Mouse (Mus musculus) 3T3-L1 (cell line): Measurements from ENCODE around the gene Vcpkmt.
"Not testable (repeated sequence)": the region's sequence is repeated elsewhere in the genome, so short reads cannot be mapped to it uniquely, and the experiment has no call there.

Experiments used
- DNase-seq: peaks from one replicate; pipeline ENCODE4 v3.0.0-alpha.2; 2015; ENCODE audit warnings: low read depth, low spot score

Vcpkmt gene

DNA sequence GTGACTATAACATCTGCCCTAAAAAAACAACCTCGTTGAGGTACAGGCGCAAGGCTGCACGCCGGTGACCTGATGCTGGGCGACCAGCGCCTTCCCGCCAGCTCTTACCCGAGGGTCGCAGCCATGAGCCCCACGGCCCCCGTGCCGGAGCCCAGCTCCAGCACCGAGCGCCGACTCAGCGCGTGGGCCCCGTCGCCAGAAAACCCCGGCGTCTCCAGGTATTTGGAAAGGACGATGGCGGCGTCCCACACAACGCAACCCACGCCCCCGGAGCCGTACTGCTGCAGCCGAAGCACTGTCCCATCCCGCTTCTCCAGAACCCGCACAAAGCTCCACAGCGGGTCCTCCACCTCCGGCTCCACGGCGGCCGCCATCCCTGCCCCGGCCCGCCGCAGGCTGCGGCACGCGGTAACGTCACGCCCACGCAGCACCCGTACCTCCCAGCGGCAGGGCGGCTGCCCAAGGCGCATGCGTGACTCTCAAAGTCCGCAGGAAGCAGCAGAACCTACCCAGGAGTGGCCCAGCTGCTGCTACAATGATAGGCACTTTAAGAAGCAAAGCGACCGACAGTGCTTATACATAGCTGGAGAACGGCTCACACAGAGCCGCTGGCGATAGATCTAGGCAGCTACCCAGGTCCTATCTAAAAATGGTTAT is at the start of gene Vcpkmt:
Vcpkmt (minus strand) TSS at position 416 of the 657 bp plus-strand sequence.
- peak; percentile 95 for DNase-seq

GRCm38 (mm10) chr12:69618590-69618989 is 35.8 kb upstream of the Vcpkmt start:
- not testable (repeated sequence) for DNase-seq

- DNase-seq: no peak
Measured at GRCm38 (mm10) chr12:69604367-69604766, 21.5 kb upstream of the Vcpkmt start.

DNA sequence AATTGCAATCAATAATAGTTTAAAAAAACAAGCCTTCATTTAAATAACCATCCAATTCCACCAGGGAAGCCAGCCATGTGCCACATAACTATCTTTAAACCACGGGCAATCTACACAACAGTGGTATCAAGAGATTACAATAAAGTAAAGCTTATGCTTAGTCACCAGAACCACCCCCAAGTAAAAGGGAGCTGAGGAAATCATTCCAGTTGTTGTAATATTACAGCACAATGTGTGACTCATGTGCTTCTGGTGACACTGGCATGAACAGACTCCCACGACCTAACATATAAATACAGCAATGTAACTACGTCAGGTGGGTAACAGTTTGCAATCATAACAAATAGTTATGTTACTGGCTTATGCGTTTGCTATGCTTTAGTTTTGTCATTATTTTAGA is 14.6 kb upstream of the Vcpkmt start:
- DNase-seq: peak; percentile 66

DNA sequence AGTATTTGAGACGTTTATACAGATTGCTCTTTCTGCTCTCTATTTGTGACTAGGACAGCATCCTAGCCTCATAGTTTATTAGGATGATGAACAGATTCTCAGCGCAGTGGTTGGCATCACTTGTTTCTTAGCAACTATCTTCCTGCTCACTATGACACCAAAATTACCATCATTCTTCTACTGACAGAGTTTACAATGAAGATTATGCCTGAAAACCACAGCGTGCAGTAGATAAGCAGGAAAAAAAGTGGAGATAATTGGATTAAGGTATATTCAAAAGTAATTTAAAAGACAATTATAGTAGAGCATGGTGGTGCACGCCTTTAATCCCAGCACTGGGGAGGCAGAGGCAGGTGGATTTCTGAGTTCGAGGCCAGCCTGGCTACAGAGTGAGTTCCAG is 10.3 kb upstream of the Vcpkmt start:
- DNase-seq: no peak

DNA sequence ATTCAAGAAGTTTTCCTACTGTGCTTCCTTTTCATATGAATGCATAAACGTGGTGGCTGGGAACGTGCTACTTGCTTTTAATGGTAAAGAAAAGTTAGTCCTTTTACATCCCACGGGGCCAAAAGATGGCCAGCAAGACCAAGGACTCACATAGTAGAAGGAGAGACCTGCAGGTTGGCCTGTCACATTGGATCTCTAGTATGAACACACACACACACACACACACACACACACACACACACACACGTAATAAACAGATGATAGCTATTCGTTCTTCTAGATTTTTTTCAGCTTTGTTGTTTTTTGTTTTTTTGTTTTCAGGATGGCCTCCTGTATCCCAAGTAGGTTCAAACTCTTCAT is 422 bp upstream of the Vcpkmt start:
- no peak for DNase-seq

GRCm38 (mm10) chr12:69582216-69582612 is 614 bp downstream of the Vcpkmt start:
- DNase-seq: peak; percentile 32

- DNase-seq: no peak
Measured at GRCm38 (mm10) chr12:69579623-69580022, 3.2 kb downstream of the Vcpkmt start.

DNA sequence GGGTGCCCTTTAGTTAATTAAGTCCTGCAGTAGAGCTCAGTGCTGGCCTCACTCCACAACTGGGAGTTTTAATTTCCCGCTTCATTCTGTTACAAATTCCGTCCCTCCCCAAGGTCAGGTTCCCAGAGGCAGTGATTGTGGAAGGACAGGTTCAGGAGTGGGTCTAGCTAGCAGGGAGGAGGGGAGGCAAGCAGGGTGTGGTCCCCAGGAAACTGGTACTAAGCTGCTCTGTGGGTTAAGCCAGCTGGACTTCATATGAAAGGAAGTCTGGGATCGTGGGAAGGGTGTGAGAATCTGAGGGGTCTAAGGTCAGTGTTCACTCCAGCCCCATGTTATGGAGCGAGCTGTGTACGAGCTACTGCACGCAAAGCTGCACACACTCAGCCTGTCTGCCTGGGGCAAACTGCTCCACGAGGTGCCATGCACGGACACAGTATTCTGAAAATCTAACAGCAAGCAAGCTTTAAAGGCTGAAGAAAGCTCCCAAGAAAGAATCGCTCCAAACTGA is 6.7 kb downstream of the Vcpkmt start:
- no peak for DNase-seq

GRCm38 (mm10) chr12:69573916-69574881 is 8.6 kb downstream of the Vcpkmt start:
- DNase-seq: peak; percentile 95

GRCm38 (mm10) chr12:69573271-69573670 is 9.6 kb downstream of the Vcpkmt start:
- no peak for DNase-seq

- peak; percentile 47 for DNase-seq
Measured at GRCm38 (mm10) chr12:69569926-69570325, 12.9 kb downstream of the Vcpkmt start.

DNA sequence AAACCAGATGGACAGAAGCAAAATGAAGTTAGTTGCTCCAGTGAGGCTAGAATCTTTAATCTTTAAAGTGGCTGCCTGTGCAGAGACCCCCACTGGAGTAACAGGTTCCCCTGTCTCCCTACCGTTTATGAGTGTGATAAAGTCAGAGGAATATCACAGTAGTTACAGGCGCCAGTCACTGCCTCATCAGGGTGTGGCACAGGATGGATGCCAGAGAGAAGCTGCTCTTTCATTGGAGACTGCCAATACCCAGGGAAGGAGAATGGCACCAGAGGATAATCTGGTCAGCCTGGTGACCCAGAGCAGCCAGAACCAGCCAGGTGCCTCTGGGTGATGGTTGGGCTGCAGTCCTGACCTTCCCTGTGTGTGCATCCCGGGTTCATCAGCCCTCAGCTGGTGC is 14.6 kb downstream of the Vcpkmt start:
- DNase-seq: no peak

GRCm38 (mm10) chr12:69561006-69561405 is 21.8 kb downstream of the Vcpkmt start:
- DNase-seq: not testable (repeated sequence)

GRCm38 (mm10) chr12:69556221-69556861 is 26.5 kb downstream of the Vcpkmt start:
- no peak for DNase-seq

- no peak for DNase-seq
Measured at GRCm38 (mm10) chr12:69545456-69546178, 37.2 kb downstream of the Vcpkmt start.

DNA sequence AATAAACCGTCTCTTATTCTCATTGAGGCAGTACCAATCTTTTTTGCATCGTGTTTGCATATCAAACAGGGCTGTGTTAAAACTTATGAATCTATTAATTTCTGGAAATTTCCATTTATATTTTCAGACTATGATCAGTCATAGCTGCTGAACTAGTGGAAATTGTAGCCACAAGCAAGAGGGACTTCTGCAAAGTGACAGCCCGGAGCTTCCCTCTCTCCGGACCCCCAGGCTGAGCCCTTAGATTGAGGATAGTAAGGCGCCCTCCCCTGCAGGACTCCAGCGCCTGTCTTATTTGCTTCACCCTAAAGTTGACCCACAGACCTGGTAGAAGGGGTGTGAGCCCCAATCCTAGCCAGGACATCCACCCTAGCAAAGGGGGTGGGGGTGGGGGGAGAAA is 37.8 kb downstream of the Vcpkmt start:
- no peak for DNase-seq

- no peak for DNase-seq
Measured at GRCm38 (mm10) chr12:69544562-69544961, 38.3 kb downstream of the Vcpkmt start.

GRCm38 (mm10) chr12:69542376-69542775 is 40.5 kb downstream of the Vcpkmt start:
- DNase-seq: peak; percentile 76

DNA sequence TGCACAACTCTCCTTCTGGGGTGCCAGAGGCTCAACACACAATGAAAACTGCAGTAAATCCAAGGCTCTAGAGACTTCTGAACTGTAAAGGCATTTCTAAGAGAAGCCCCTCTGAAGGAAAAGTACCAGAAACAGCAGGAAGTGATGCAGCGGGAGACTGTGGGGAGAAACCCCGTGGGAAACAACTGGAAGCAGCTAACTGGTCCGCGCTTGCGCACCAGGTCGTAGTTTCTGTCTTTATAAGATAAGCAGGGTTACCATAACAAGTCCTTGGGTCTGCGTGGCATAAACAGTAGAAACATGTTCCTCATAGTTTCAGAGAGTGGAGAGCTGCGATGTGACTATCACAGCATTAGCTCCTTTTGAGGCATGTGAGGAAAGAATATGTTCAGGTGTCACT is 41.2 kb downstream of the Vcpkmt start:
- DNase-seq: no peak

DNA sequence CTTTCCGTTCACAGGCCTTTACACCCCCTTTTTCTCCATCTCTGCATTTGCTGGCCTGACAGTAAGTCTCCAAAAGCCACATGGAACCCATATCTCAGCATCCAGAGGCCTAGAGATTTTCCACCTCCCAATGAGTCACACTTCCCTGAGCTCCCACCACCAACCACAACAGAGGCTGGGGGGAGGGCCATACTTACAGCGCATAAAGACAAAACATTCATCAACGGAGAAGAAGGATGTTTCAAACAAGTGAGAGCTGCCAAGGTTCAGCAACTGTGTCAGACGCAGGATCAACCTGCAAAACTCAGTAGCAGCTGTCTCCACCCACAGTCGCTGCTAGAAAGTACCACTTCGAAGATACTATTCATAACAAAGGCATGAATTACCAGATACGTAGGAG is 43.5 kb downstream of the Vcpkmt start:
- peak; percentile 96 for DNase-seq
